Mouse (Mus musculus): Measurements from ENCODE around the gene Rab1b.
A peak's percentile ranks its signal among the peaks of the same experiment; 100 is the strongest.

GRCm38 (mm10) chr19:5073518-5073917 is 33.4 kb downstream of the Rab1b start:
- TF ChIP-seq CTCF (IDR thresholded peaks at IDR 0.05) (no peak), EP300 (IDR thresholded peaks at IDR 0.05) (0 out of 2 replicates have a peak, but pooled peaks have one; percentile 20)

Measured in lung, postnatal 0 days (tissue).